Mouse (Mus musculus) left cerebral cortex, postnatal 36 days (tissue): Measurements from ENCODE around the gene Pdp2. TPM values are rescaled to one million over a fixed set of nuclear protein-coding genes. Genes with fewer than 3 reads are reported as not detected.

Source experiments
- DNase-seq, 2 experiments: peaks; one replicate each; pipeline ENCODE4 v3.0.0; 2021 to 2022; ENCODE audit warnings: low spot score in 2 of 2, mixed read lengths in 1 of 2
- intact Hi-C: fragments of 180-260 bp; cut with DNase I; formaldehyde crosslinking; loops from one replicate; pipeline ENCODE4 v1.15.1; 2025
- total RNA-seq, 2 experiments: library from RNA; stranded (reverse); gene quantifications; 2 replicates each; pipeline ENCODE4 v1.2.3; 2021

The Pdp2 gene
- total RNA-seq, 2 experiments from 2014 or later = 8.1 to 9.0 TPM

- no peak for DNase-seq
- intact Hi-C loops = no loop called here
Observed at GRCm38 (mm10) chr8:104594611-104595362, 3.5 kb downstream of the Pdp2 start.

DNA sequence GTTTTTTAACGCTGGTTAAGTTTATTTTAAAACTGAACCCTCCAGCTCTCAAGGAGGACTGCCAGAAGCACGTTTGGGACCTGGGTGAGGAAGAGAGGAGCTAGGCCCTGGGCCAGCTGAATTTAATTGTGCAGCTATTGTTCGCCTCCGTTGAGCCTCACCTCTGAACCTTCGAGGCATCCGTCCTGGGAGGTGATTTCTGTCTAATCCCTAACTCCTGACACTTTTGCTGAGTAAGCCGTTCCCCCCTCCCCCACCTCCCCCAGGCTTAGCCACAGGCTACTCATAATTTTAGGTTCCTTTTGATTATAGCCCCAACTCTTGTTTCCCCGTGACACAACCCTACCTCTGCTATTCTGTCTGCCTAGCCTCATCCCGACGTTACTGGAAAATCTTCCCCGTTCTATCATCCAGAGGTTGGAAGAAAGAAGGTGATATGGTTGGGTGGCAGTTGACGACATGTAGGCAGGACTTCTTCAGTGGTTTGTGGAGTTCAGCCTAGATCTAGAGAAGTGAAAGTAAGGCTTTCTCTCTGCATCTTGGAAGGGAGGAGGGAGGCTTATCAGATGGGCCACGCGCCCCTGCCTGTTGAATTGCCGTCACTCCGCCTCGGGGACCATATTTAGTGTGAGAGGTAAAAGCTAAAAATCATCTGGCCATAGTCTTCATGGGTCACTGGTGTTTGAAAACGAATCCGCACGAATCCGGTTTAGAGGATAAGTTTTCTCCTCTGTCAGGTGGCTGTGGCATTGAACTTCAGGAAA lies 4.7 kb downstream of the Pdp2 start:
- intact Hi-C loops = no loop called here
- no peak for DNase-seq

DNA sequence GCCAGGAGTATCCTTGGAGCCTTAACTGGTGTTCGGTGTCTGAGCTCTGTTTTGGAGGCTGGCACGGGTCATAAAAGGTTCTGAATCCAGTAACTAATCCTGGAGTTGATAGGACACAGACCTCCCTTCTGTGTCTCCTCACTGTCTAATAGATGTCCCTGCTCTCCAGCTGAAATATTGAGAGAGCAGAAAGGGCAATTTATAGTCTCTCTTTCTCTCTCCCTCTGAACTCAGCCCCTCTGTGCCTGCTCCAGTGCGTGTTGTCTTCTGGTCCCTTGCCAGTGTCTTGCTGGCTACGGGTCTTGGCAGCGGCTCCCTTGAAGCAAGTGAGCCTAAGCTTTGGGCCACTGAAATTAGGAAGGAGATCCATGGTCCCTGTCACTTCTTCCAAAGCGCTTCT lies 6.4 kb downstream of the Pdp2 start:
- intact Hi-C loops = no loop called here
- no peak for DNase-seq

DNA sequence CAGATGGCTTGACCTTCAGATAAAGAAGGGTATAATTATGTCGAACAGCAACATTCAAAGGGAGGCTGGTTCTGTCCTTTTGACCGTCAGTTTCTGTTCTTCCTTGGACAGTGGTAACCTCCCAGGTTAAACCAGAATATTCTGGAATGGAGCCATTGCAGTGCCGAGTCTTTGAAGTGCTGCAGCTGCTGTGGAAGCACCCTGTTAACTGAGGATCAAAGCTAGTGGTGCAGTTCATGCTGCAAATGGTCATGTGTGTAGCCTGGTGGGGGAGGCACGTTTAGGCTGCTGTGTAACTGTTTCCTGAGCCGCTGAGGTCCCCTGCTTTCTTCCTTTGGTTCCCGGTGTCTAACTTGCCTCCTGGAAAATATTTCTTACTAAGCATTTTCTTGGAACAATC lies 7.2 kb downstream of the Pdp2 start:
- DNase-seq = no peak
- intact Hi-C loops = no loop called here

- intact Hi-C loops = loop anchor here (5.0 kb wide), 1 partner anchor 41 kb away; the partner anchor contains the start of gene Ciao2b
- DNase-seq = no peak
Observed at GRCm38 (mm10) chr8:104601386-104601785, 10.1 kb downstream of the Pdp2 start.

DNA sequence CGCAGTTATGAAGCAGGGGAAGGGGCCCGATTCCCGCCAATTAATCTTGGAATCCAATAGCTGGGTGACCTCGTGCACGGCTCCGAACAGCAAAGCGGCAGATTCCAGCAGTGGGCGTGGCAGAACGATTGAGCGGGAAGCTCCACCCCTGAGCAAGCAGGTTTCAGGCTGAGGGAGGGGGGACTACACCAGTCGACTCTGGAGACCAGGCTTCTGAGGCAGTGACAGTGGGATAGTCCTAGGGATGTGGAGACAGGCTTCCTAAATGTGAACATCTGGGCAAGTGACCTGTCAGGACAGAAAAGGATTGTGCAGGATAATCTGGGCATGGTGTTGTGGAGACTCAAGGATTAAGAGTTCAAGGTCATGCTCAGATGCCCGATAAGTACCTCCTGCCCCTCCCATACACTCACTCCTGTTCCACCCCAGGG lies 10.7 kb downstream of the Pdp2 start:
- intact Hi-C loops = loop anchor here (5.0 kb wide), 1 partner anchor 40 kb away; the partner anchor contains the start of gene Ciao2b
- DNase-seq = no peak

- intact Hi-C loops = loop anchor here (5.0 kb wide), 1 partner anchor 40 kb away; the partner anchor contains the start of gene Ciao2b
- DNase-seq = peak; percentile 73 to 77
Observed at GRCm38 (mm10) chr8:104602468-104603244, 11.4 kb downstream of the Pdp2 start.

GRCm38 (mm10) chr8:104603245-104603593 lies 12.0 kb downstream of the Pdp2 start:
- intact Hi-C loops = loop anchor here (5.0 kb wide), 1 partner anchor 39 kb away; the partner anchor contains the start of gene Ciao2b
- DNase-seq = no peak

- no peak for DNase-seq
- intact Hi-C loops = no loop called here
Observed at GRCm38 (mm10) chr8:104606329-104606728, 15.1 kb downstream of the Pdp2 start.

- intact Hi-C loops = no loop called here
- no peak for DNase-seq
Observed at GRCm38 (mm10) chr8:104607944-104608343, 16.7 kb downstream of the Pdp2 start.

GRCm38 (mm10) chr8:104609222-104609621 lies 18.0 kb downstream of the Pdp2 start:
- no peak for DNase-seq
- intact Hi-C loops = no loop called here

DNA sequence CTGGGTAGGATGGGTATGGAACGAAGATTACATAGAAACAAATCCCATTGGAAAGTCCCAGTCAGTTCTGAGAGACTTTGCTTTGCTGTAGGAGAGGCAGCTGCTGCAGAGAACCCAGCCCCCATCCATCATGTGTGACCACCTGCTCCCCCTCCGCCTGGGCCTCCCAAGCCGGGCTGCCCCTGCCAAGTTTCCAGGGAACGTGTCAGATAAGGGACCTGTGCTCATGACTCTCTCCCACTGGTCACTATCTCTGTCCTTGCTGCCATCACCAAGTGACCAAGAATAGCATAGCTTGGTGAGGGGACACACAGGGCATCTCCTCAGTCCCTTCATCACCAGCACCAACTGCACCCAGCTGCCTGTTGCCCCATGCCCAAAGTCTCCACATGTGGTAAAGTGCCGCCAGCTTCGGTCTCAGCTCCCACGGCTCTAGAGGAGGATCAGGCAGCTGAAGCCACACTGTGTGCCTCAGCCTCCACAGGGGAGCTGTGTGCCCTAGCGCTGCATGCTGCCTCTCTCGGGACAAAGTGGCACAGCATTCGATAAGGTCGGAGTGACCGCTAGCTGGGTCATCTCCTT lies 19.0 kb downstream of the Pdp2 start:
- intact Hi-C loops = no loop called here

GRCm38 (mm10) chr8:104611613-104612012 lies 20.4 kb downstream of the Pdp2 start:
- no peak for DNase-seq
- intact Hi-C loops = no loop called here

More for the DNA sequence above, 19.0 kb downstream of the Pdp2 start:
- DNase-seq = no peak

GRCm38 (mm10) chr8:104613119-104613518 lies 21.9 kb downstream of the Pdp2 start:
- intact Hi-C loops = no loop called here
- DNase-seq = no peak

DNA sequence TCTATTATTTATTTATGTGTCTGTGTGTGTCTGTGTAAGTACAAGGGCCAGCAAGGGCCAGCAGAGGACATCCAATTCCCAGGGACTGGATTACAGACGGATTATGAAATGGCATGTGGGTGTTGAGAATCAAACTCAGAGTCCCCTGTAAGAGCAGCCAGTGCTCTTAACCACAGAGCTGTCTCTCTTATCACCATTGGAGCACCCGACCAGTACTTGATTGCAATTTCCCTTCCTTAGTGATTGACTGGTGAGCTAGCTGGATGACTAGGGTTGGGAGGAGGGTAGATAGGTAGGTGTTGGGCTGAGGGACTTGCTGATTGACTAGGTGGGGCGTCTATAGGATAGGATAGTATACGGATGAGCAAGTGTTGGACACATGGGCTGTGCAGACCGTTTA lies 29.5 kb downstream of the Pdp2 start:
- DNase-seq = no peak
- intact Hi-C loops = no loop called here

- no peak for DNase-seq
- intact Hi-C loops = no loop called here
Observed at GRCm38 (mm10) chr8:104624161-104624560, 32.9 kb downstream of the Pdp2 start, which contains the start of gene Cdh16. TSS of gene Cdh16 (minus strand) at chr8:104624396.

DNA sequence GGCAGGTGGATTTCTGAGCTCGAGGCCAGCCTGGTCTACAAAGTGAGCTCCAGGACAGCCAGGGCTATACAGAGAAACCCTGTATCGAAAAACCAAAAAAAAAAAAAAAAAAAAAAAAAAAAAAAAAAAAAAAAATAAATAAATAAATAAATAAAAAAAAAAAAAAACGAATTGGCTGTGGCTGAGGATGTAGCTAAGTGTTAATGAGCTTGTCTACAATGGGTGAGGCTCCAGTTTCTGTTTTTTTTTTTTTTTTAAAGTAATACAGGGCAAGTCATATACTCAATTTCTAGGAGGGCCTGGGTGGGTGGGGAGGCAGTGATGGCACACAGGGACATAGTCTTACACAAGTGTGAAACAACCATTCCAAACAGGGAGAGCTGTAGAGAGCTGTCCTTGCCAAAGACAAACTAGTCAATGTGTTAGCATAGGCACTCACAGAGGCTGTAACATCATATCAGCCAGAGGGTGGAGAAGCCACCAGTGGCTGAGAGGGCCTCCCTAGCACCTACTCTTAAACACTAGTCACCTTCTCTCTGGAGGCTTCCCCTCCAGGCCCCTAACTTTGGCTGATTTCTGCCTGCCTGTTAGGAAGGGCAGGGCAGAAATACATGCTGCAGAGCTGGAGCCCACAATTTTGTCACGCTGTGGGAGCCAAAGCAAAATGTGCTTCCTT lies 36.0 kb downstream of the Pdp2 start:
- intact Hi-C loops = no loop called here
- no peak for DNase-seq

DNA sequence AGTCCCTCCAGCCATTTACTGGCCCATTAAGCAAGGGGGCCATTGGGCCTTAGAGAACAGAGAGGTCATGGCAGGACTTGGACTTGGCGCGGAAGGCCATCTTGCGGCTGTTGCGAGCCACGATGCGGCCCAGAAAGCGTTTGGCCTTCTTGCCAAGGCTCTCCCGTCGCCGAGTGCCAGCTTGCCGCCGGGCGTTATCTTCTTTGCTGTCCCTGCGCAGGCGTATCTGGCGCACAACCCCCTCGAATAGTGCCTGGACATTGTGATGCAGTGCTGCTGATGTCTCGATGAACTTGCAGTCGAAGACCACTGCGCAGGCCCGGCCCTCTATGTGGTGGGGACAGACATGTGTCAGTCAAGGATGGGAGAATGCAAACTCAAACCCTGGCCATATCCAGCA lies 37.2 kb downstream of the Pdp2 start:
- DNase-seq = no peak
- intact Hi-C loops = no loop called here
